ENCODE assay signal across 9 mouse cellular contexts in genomic region chr4:142057529-142058216, GRCm38 (mm10). TPM values are rescaled to one million over a fixed set of nuclear protein-coding genes. Genes with fewer than 3 reads are reported as not detected.
DNase-seq lines count a peak whose midpoint lies in the region; ATAC-seq and TF ChIP-seq lines count a peak whose summit lies in the region.
"Had no signal": no experiment of that assay in that cellular context is flagged by ENCODE, and none has a peak within 500 bp of the region (broad histone marks: within the 10 kb centered on the region; RNA-seq: fewer than 3 reads in every experiment).

No protein-coding gene starts in this region.

- no peaks in the 10 kb centered on the region for H3K27me3 ChIP-seq in heart, adult 2 months (ENCODE audit: control insufficient read depth, insufficient read depth, low read length)
- no peaks in the 10 kb centered on the region for H3K27me3 ChIP-seq in hindbrain, embryonic 14.5 days (ENCODE audit: control insufficient read depth, insufficient read depth, low read length)

- no peaks in the 10 kb centered on the region for H3K36me3 ChIP-seq in heart, adult 2 months (ENCODE audit: control insufficient read depth, insufficient read depth, low read length)
- H3K36me3 ChIP-seq in hindbrain, embryonic 14.5 days (replicated peaks; ENCODE audit: control insufficient read depth, insufficient read depth): no peaks in the 10 kb centered on the region

- TF ChIP-seq POLR2A in heart, adult 2 months (IDR thresholded peaks at IDR 0.05; ENCODE audit: insufficient read depth, low read depth, low read length): no peak
- no peak for TF ChIP-seq POLR2A in lung, adult 2 months (IDR thresholded peaks at IDR 0.05; ENCODE audit: borderline replicate concordance, extremely low read depth, low read depth, low read length)

- no peaks in the 10 kb centered on the region for H3K79me2 ChIP-seq in heart, adult 2 months (replicated peaks; ENCODE audit: control insufficient read depth, insufficient read depth, low read length)

- intact Hi-C loops in heart, adult 2 months (cut with DNase I): no loop called here
- intact Hi-C loops in left cerebral cortex, postnatal 4 days (cut with DNase I): no loop called here

- H3K4me2 ChIP-seq in hindbrain, embryonic 14.5 days (replicated peaks): no peak overlapping the region

- no peak for ATAC-seq in hindbrain, embryonic 14.5 days (ENCODE audit: low FRiP score)

- peak overlapping the region; percentile 33; the same call in 1 of the 2 replicates for H3K27ac ChIP-seq in heart, adult 2 months
- no peak overlapping the region for H3K27ac ChIP-seq in hindbrain, embryonic 14.5 days
- H3K27ac ChIP-seq: kidney, postnatal 0 days had no signal

- WGBS in heart, adult 2 months: 66% methylated on average over 22 of the region's 22 CpGs
- 75% methylated on average over 22 of the region's 22 CpGs for WGBS in lung, adult 2 months
- WGBS in hindbrain, embryonic 14.5 days: 72% methylated on average over 22 of the region's 22 CpGs

- H3K9ac ChIP-seq in heart, adult 2 months (ENCODE audit: low read depth, low read length): no peak overlapping the region
- H3K9ac ChIP-seq in hindbrain, embryonic 14.5 days: no peak overlapping the region

- no peaks in the 10 kb centered on the region for H3K9me3 ChIP-seq in hindbrain, embryonic 14.5 days (ENCODE audit: control insufficient read depth, low read length)

- 0 out of 2 replicates have a peak, but pooled peaks have one; percentile 36 for TF ChIP-seq EP300 in heart, adult 2 months (IDR thresholded peaks at IDR 0.05; ENCODE audit: insufficient read depth, low read depth, low read length)

- peaks cover 9% of the 10 kb centered on the region for H3K4me1 ChIP-seq in heart, adult 2 months (ENCODE audit: control insufficient read depth, insufficient read depth, low read length)
- H3K4me1 ChIP-seq in lung, adult 2 months (ENCODE audit: control insufficient read depth, insufficient read depth, low read length): no peaks in the 10 kb centered on the region; the same call in 1 of the 2 replicates
- peaks cover 3% of the 10 kb centered on the region; the same call in 1 of the 2 replicates for H3K4me1 ChIP-seq in hindbrain, embryonic 14.5 days (replicated peaks; ENCODE audit: control insufficient read depth, insufficient read depth, low read length)

- TF ChIP-seq CTCF in heart, adult 2 months (IDR thresholded peaks at IDR 0.05): no peak
- no peak for TF ChIP-seq CTCF in lung, adult 2 months (IDR thresholded peaks at IDR 0.05; ENCODE audit: insufficient read depth, low read length)

- H3K4me3 ChIP-seq in heart, adult 2 months: no peak overlapping the region
- H3K4me3 ChIP-seq in lung, adult 2 months (replicated peaks; ENCODE audit: extremely low read depth, low read depth, low read length): no peak overlapping the region
- H3K4me3 ChIP-seq in hindbrain, embryonic 14.5 days (replicated peaks; ENCODE audit: low read length): no peak overlapping the region

- peak; percentile 27 to 38 for DNase-seq in frontal cortex, adult 2 months (ENCODE audit: extremely low spot score in 1 of 2, low spot score in 1 of 2)
- DNase-seq in frontal cortex, postnatal 14 days (ENCODE audit: low spot score in 2 of 2): no peak
- DNase-seq in R1 (ENCODE audit: low read depth, low spot score): peak; percentile 55
- peak; percentile 52 to 72 for DNase-seq in heart, adult 2 months
- peak; percentile 63 for DNase-seq in left cerebral cortex, postnatal 4 days
- DNase-seq in testis, postnatal 10 days (ENCODE audit: low spot score): no peak
- DNase-seq in lung, adult 2 months: no peak
- no peak for DNase-seq in hindbrain, embryonic 14.5 days (ENCODE audit: low spot score)

RNA-seq across cellular contexts. Expression of gene Tmem51, which starts 26.4 kb away (rescaled TPM):
- 6.7 and 9.5 TPM in 2 replicates for polyA plus RNA-seq in frontal cortex, adult 2 months (2012; rRNA removed)
- 1 to 10 TPM; 5.5 to 6.0 TPM for total RNA-seq in heart, adult 2 months (2021)
- polyA plus RNA-seq in heart, adult 2 months (2012; rRNA removed): 9.9 and 13.1 TPM in 2 replicates
- 1 to 10 TPM; 5.2 to 5.5 TPM for total RNA-seq in left cerebral cortex, postnatal 4 days (2021)
- 12.9 and 16.5 TPM in 2 replicates for polyA plus RNA-seq in lung, adult 2 months (2012; rRNA removed)
- 6.5 and 6.6 TPM in 2 replicates for polyA plus RNA-seq in hindbrain, embryonic 14.5 days (2014; fragmentation: Nextera tagmentation; extraction: Ambion mirVana)

RNA-seq across cellular contexts. Expression of gene Fhad1, which starts 42.8 kb away (rescaled TPM):
- polyA plus RNA-seq in frontal cortex, adult 2 months (2012; rRNA removed): 9.5 and 9.8 TPM in 2 replicates
- total RNA-seq in heart, adult 2 months (2021): under 1 TPM; 0.47 to 0.55 TPM
- polyA plus RNA-seq in heart, adult 2 months (2012; rRNA removed): 0.47 and 0.53 TPM in 2 replicates
- 1 to 10 TPM in 1 of 2 experiments, under 1 TPM in 1; 0.90 to 1.1 TPM for total RNA-seq in left cerebral cortex, postnatal 4 days (2021)
- 6.9 and 7.9 TPM in 2 replicates for polyA plus RNA-seq in lung, adult 2 months (2012; rRNA removed)
- polyA plus RNA-seq in hindbrain, embryonic 14.5 days (2014; fragmentation: Nextera tagmentation; extraction: Ambion mirVana): 3.6 and 5.4 TPM in 2 replicates

Comparison
In these comparisons a context has a peak if more than half of its experiments do, and no peak if none do; other contexts are left out.
1. DNase-seq: peak in frontal cortex, adult 2 months (2 of 2), R1 (single experiment), heart, adult 2 months (2 of 2) and left cerebral cortex, postnatal 4 days (single experiment); none in frontal cortex, postnatal 14 days (0 of 2), testis, postnatal 10 days (single experiment), lung, adult 2 months (single experiment) and hindbrain, embryonic 14.5 days (single experiment).